Mouse (Mus musculus) ovary, postnatal 36 days (tissue): ENCODE measurements around the gene Gm12184.
"Not testable (repeated sequence)": the region's sequence is repeated elsewhere in the genome, so short reads cannot be mapped to it uniquely, and the experiment has no call there.

ENCODE experiments used
- DNase-seq: peaks from one replicate; pipeline ENCODE4 v3.0.0; 2022; ENCODE audit warnings: low spot score, mixed read lengths

Gene Gm12184

GRCm38 (mm10) chr11:48822768-48823512, 3.5 kb downstream of the Gm12184 start:
- DNase-seq, result no peak

- not testable (repeated sequence) for DNase-seq
Measured at GRCm38 (mm10) chr11:48821299-48821698, 5.2 kb downstream of the Gm12184 start.

- DNase-seq, result no peak
Measured at GRCm38 (mm10) chr11:48820308-48820674, 6.2 kb downstream of the Gm12184 start.

GRCm38 (mm10) chr11:48819614-48820307, 6.7 kb downstream of the Gm12184 start:
- no peak for DNase-seq

- peak; percentile 70 for DNase-seq
Measured at GRCm38 (mm10) chr11:48818346-48818745, 8.1 kb downstream of the Gm12184 start.

DNA sequence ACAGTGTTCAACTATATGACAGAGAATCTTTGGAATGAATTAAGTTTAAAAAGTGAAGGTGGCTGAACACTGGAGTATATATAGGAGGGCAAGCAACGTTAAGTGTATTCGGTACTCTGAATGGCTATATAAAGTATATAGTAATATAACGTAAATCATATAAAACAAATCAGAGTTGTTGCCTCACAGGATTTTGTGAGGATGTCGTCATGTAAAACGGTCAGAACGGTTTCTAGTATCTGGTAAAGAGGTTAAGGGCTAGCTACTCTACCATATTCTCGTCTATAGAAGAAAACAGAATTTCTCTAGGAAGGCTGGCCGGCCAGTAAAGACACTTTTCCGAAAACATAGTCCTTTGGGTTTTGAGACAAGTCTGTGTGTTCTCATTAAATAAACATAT, 8.7 kb downstream of the Gm12184 start:
- no peak for DNase-seq

- peak; percentile 99 for DNase-seq
Measured at GRCm38 (mm10) chr11:48816800-48817665, 9.4 kb downstream of the Gm12184 start, which contains the start of gene Trim41. TSS of gene Trim41 (minus strand) at chr11:48817353.

DNA sequence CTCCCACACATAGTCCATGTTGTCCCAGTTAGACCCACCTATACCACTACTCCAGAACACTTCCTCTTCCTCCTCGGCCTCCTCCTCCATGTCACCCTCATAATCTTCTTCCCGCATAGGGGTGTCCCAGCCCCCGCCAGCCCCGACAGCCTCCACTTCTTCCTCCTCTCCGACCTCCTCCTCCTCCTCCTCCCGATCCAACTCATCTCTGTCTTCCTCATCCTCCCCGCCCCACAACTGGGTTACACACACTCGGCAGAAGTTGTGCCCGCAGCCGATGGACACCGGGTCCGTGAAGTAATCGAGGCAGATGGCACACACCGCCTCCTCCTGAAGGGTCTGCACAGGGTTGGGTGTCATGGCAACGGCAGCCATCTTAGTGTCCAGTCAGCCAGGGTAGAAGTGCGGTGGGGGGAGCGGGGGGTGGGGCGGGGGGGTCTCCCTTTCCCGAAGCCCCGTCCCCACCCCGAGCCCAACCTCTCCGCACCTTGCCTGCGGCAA, 10.1 kb downstream of the Gm12184 start:
- peak; percentile 53 for DNase-seq

GRCm38 (mm10) chr11:48815851-48816250, 10.6 kb downstream of the Gm12184 start:
- no peak for DNase-seq

DNA sequence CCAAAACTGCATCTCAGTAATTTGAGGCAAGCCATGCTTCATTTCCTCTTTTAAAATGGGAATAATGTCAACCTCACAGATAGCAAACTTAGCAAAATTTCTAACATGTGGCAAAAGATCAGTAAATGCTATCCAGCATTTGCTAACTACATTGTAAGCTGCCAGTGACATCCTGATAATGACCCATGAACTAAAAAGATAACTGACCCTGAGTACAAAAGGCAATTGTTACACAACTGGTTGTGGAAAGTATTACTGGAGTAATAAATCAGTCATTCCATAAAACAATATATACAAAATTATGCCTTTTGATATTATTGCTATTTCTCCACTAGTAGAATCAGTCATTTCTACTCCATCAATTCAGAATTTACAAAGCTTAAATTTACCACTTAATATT, 12.7 kb downstream of the Gm12184 start:
- DNase-seq, result no peak

GRCm38 (mm10) chr11:48810142-48810541, 16.3 kb downstream of the Gm12184 start:
- no peak for DNase-seq

- no peak for DNase-seq
Measured at GRCm38 (mm10) chr11:48809434-48809830, 17.0 kb downstream of the Gm12184 start.

DNA sequence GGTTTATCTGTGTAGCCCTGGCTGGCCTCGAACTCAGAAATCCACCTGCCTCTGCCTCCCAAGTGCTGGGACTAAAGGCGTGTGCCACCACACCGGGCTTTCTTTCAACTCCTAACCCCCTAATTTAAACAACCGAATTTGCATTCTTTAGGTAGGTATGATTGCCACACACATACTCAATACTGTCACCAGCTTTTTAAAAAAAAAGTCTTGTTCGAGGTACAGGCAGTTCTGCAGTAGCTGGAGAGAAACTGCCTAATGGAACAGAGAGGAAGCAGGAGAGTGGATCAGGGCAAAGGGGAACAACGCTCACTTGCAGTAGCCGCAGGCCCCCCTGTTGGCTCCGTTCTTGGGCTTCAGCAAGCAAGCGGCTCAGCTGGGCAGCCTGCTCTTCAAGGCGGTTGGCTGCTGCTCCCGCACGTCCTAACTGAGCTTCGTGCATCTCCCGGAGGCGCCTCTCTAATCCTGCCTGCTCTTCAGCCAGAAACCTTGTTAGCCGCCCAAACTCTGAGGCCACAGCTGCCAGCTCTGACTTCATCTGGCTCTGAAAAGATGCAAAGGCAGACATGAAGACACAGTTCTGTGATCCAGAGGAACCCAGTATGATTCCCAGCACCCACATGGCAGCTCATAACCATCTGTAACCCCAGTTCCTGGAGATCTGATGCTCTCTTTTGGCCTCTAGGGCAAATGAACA, 17.6 kb downstream of the Gm12184 start:
- no peak for DNase-seq

DNA sequence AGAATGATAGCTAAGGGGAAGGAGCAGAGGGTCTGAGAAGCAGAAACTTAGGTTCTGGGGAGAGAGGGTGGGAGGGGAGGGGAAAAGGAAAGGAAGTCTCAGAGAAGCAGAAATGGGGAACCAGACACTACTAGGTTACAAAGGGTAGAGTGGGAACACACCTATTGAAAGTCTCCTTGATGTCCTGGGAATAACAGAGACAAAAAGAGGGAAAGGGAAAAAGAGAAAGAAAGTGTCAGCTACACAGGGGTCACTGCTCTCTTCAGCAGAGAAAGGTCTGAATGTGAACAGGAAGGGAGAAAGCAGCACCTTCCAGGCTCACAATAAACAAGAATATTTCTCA, 18.2 kb downstream of the Gm12184 start:
- DNase-seq, result no peak

- no peak for DNase-seq
Measured at GRCm38 (mm10) chr11:48807563-48808303, 18.7 kb downstream of the Gm12184 start.

DNA sequence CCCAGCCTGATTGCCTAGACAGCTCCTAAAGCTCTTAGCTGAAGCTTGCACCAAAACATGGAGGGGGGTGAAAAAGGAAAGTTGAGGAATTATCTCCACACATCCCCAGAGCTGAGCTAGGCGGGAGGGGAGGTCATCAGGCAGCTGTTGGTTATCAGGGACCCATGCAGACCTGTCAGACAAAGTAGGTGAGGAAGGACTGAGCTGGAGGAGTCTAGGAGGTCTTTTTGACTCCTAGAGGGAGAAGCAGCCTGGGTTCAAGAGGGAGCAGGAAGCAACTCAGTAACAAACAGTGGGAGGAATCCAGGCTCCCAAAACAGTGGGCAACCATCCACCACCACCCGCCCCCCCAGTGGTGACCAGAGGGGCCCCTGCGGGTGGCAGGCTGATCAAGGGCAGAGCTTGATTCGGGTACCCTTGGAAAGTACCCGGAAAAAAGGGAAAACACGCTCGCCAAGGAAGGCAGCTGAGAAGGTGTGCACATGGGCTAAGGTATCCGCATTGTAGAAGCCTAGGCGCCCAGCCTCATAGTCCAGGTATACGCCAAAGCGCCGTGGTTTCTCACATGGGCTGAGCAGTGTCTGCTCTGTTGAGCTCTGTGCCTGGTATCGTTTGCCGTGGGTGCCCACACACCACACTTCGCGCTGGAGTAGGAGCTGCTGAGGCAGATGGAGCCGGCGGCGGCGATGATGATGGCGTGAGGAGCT, 19.4 kb downstream of the Gm12184 start:
- DNase-seq, result no peak

DNA sequence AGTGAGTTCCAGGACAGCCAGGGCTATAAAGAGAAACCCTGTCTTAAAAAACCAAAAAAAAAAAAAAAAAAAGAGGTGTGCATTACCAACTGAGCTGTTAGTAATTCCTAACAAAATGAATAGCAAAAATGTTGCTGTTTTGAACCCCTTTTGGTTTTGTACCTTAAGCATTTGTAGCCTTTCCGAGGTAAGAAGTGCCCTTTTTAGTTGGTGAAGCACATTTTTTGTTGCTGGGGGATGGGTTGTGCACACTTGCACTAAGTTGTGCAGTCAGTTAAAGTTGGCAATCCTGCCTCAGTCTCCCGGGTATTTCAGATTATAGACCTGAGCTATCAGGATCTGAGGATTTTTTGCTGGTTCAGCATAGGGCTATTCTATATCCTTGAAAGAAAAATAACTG, 21.5 kb downstream of the Gm12184 start:
- no peak for DNase-seq

GRCm38 (mm10) chr11:48803988-48804387, 22.5 kb downstream of the Gm12184 start:
- DNase-seq, result no peak

DNA sequence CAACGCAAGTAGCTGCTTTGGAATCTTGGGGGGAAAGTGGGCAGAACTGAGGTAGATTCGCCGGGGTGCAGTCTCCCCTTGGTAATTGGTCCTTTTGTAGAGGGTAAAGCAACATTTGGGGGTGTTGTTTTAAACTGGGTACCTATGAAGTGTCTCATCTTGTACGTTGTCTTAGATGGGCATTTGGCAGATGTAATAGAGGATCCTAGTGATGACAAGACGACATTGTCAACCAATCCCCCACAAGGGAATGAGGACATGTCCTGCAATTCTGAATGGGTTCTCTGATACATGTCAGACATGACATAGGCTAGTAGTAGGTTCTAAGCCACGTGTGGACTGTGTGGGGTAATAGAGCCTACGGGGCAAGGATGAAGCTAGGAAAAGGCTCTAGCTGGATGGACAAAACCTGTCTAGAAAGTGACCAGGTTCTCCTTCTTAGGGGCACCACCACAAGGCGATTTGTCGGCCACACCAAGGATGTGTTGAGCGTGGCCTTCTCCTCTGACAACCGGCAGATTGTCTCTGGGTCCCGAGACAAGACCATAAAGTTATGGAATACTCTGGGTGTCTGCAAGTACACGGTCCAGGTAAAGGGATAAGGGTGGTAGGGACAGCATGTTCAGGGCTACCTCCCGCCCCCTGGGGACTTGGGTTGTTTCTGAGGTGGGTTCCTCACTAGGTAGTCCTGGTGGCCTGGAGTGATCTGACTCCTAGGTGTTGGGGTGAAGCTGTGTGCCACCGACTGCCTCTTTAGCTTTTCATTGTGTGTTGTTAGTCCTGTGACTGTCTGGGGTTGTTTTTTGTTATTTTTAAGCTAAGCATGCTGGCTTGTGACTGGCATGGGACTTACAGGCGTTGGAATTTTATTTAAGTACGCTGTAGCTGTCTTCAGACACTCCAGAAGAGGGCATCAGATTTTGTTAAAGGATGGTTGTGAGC, 24.4 kb downstream of the Gm12184 start:
- no peak for DNase-seq
